In the genomic region with DNA sequence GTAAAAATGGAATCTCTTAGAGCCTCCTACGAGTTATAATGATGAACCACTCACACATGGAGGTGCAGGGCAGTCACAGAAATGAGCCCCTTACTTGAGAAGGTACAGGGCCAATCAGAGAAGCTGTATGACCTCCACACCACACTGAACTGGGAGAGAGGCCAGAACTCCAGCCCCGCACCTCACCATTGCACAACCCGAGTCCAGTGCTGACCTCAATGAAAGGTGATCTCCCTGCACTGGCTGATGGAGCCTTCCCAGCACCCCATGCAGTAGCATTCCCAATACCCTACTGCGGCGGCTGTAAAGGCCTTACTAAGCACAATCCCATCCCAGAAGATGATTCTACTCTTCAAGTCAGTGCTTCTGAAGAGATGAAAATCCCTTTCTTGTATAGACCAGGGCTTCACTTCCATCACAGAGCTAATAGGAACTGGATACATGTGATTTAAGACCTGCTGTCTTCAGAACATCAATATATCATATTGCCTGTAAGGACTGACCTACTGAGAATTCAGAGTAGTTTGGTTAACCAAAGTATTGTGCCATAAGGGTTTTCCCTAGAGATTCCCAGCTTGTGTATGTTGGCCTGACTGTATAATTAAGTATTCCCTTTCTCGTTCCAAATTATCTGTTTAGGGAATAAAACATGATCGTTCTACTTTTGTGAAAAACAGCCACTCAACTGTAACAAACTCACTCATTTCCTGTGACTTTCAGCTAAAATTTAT, we compare ENCODE assay signal across 23 mouse cellular contexts.
DNase-seq lines count a peak whose midpoint lies in the region; ATAC-seq lines count a peak whose summit lies in the region.
"Had no signal": no experiment of that assay in that cellular context is flagged by ENCODE, and none has a peak within 500 bp of the region (broad histone marks: within the 10 kb centered on the region; RNA-seq: fewer than 3 reads in every experiment).

No protein-coding gene starts in this region.

- H3K9me3 ChIP-seq in midbrain, embryonic 11.5 days (ENCODE audit: control insufficient read depth, low read length): no peaks in the 10 kb centered on the region
- H3K9me3 ChIP-seq in midbrain, embryonic 14.5 days (ENCODE audit: control insufficient read depth, low read length): no peaks in the 10 kb centered on the region
- H3K9me3 ChIP-seq in hindbrain, embryonic 10.5 days: no peaks in the 10 kb centered on the region
- H3K9me3 ChIP-seq: forebrain, embryonic 13.5 days; hindbrain, embryonic 15.5 days; midbrain, embryonic 13.5 days had no signal

- H3K4me1 ChIP-seq in midbrain, embryonic 11.5 days (ENCODE audit: control insufficient read depth, insufficient read depth, low read length): no peaks in the 10 kb centered on the region
- H3K4me1 ChIP-seq in midbrain, embryonic 14.5 days (ENCODE audit: control insufficient read depth, insufficient read depth, low read length): no peaks in the 10 kb centered on the region
- H3K4me1 ChIP-seq in hindbrain, embryonic 10.5 days (replicated peaks): 0 out of 2 replicates have a peak, but pooled peaks cover 12% of the 10 kb centered on the region
- H3K4me1 ChIP-seq: forebrain, embryonic 13.5 days; hindbrain, embryonic 15.5 days; midbrain, embryonic 13.5 days had no signal

- 80% methylated on average over 7 of the region's 7 CpGs for WGBS in midbrain, embryonic 11.5 days
- 82% methylated on average over 7 of the region's 7 CpGs for WGBS in midbrain, embryonic 14.5 days
- WGBS in hindbrain, embryonic 10.5 days: 77% methylated on average over 7 of the region's 7 CpGs

- DNase-seq in gastrocnemius, adult 18-20 months (ENCODE audit: low spot score): peak; percentile 60
- DNase-seq in gastrocnemius, postnatal 10 days: no peak
- DNase-seq in midbrain, embryonic 11.5 days (ENCODE audit: low spot score, missing footprints): peak; percentile 64
- DNase-seq in midbrain, embryonic 14.5 days: no peak
- peak; percentile 63 for DNase-seq in gastrocnemius, postnatal 14 days
- no peak for DNase-seq in layer of hippocampus, adult 11-12 months (ENCODE audit: low spot score)
- DNase-seq in hindbrain, embryonic 10.5 days (ENCODE audit: low spot score): no peak
- DNase-seq in layer of hippocampus, adult 9-10 months (ENCODE audit: low spot score): no peak
- DNase-seq: adrenal gland, postnatal 25 days; cerebellum, adult 11-12 months; cerebellum, postnatal 25 days; heart, postnatal 36 days; left cerebral cortex, postnatal 4 days; liver; spleen, adult 18-20 months; thymus, postnatal 25 days had no signal

- H3K36me3 ChIP-seq in midbrain, embryonic 11.5 days (ENCODE audit: control insufficient read depth, insufficient read depth, low read length): no peaks in the 10 kb centered on the region
- 0 out of 2 replicates have a peak, but pooled peaks cover 3% of the 10 kb centered on the region for H3K36me3 ChIP-seq in midbrain, embryonic 14.5 days (ENCODE audit: control insufficient read depth, insufficient read depth, low read length)
- H3K36me3 ChIP-seq in hindbrain, embryonic 10.5 days: peaks cover 15% of the 10 kb centered on the region
- H3K36me3 ChIP-seq: midbrain, embryonic 13.5 days had no signal

- ATAC-seq in midbrain, embryonic 11.5 days (ENCODE audit: low FRiP score): no peak
- no peak for ATAC-seq in midbrain, embryonic 14.5 days (ENCODE audit: low FRiP score, low TSS enrichment)
- ATAC-seq: forebrain, embryonic 13.5 days; intestine, postnatal 0 days; lung, postnatal 0 days; midbrain, embryonic 13.5 days had no signal

- H3K4me3 ChIP-seq in midbrain, embryonic 11.5 days (ENCODE audit: low read depth, low read length): no peak overlapping the region
- no peak overlapping the region for H3K4me3 ChIP-seq in midbrain, embryonic 14.5 days (replicated peaks; ENCODE audit: low read depth, low read length)
- H3K4me3 ChIP-seq in hindbrain, embryonic 10.5 days: no peak overlapping the region
- H3K4me3 ChIP-seq: erythroblast, embryonic 14.5 days; forebrain, embryonic 13.5 days; hindbrain, embryonic 15.5 days; left cerebral cortex, adult 2 months; midbrain, embryonic 13.5 days had no signal

- H3K4me2 ChIP-seq in midbrain, embryonic 11.5 days: no peak overlapping the region
- H3K4me2 ChIP-seq in midbrain, embryonic 14.5 days (ENCODE audit: low read length): no peak overlapping the region
- H3K4me2 ChIP-seq: forebrain, embryonic 13.5 days; hindbrain, embryonic 15.5 days; midbrain, embryonic 13.5 days had no signal

- intact Hi-C loops in gastrocnemius, postnatal 14 days (cut with DNase I; ENCODE audit: low total_unique reads): no loop called here

- no peak overlapping the region for H3K27ac ChIP-seq in midbrain, embryonic 11.5 days (ENCODE audit: low read depth, low read length)
- H3K27ac ChIP-seq in midbrain, embryonic 14.5 days (replicated peaks; ENCODE audit: low read depth, low read length): no peak overlapping the region
- no peak overlapping the region for H3K27ac ChIP-seq in hindbrain, embryonic 10.5 days
- H3K27ac ChIP-seq: forebrain, embryonic 13.5 days; hindbrain, embryonic 15.5 days; left cerebral cortex, adult 2 months; midbrain, embryonic 13.5 days had no signal

- H3K27me3 ChIP-seq in midbrain, embryonic 11.5 days (ENCODE audit: control insufficient read depth, insufficient read depth, low read length): no peaks in the 10 kb centered on the region
- no peaks in the 10 kb centered on the region for H3K27me3 ChIP-seq in midbrain, embryonic 14.5 days (ENCODE audit: control insufficient read depth, insufficient read depth, low read length)
- H3K27me3 ChIP-seq in hindbrain, embryonic 10.5 days (ENCODE audit: insufficient read depth, poor library complexity, severe bottlenecking): no peaks in the 10 kb centered on the region
- H3K27me3 ChIP-seq: forebrain, embryonic 13.5 days; hindbrain, embryonic 15.5 days; midbrain, embryonic 13.5 days had no signal

- no peak overlapping the region for H3K9ac ChIP-seq in midbrain, embryonic 11.5 days (ENCODE audit: low read length)
- no peak overlapping the region for H3K9ac ChIP-seq in midbrain, embryonic 14.5 days (replicated peaks; ENCODE audit: low read length)
- H3K9ac ChIP-seq: forebrain, embryonic 13.5 days; hindbrain, embryonic 15.5 days; midbrain, embryonic 13.5 days had no signal

Comparison
In these comparisons a context has a peak if more than half of its experiments do, and no peak if none do; other contexts are left out.
1. DNase-seq: peak in gastrocnemius, adult 18-20 months (single experiment), midbrain, embryonic 11.5 days (single experiment) and gastrocnemius, postnatal 14 days (single experiment); none in gastrocnemius, postnatal 10 days (single experiment), midbrain, embryonic 14.5 days (single experiment), layer of hippocampus, adult 11-12 months (single experiment), hindbrain, embryonic 10.5 days (single experiment) and layer of hippocampus, adult 9-10 months (single experiment).